Mouse (Mus musculus): ENCODE data around the gene Ip6k1.
"Not testable (repeated sequence)": the region's sequence is repeated elsewhere in the genome, so short reads cannot be mapped to it uniquely, and the experiment has no call there.

The Ip6k1 gene

GRCm38 (mm10) chr9:107982681-107983346 lies 19.5 kb upstream of the Ip6k1 start, which contains the start of gene Gm20661:
Gene Gm20661, plus strand, starts transcription at chr9:107983058.
- peak in 1 of 2 experiments; percentile 63 for DNase-seq (ENCODE audit: low spot score in 2 of 2)

DNA sequence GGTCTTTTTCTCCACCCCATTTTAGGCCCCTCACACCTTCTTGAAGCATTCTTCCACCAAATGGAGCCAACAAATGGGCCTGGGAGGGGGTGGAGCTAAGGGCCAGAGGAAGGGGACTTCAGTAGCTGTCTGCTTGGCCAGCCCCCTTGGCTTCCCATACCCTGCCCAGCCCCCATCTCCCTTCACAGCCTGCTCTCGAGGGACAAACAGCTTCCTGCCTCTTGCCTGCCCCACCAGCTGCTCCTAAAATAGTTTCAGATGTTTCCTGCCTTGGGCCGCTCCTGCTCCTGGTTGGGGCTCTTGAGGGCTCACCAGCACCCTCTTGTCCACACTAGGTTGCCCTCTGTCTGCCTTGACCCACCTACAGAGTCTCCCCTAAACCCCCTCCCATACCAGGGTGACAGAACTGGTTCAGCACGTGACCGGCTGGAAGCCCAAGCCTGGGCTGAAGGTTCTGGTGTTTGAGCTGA lies 18.8 kb upstream of the Ip6k1 start:
- peak in 1 of 2 experiments; percentile 68 for DNase-seq (ENCODE audit: low spot score in 2 of 2)

DNA sequence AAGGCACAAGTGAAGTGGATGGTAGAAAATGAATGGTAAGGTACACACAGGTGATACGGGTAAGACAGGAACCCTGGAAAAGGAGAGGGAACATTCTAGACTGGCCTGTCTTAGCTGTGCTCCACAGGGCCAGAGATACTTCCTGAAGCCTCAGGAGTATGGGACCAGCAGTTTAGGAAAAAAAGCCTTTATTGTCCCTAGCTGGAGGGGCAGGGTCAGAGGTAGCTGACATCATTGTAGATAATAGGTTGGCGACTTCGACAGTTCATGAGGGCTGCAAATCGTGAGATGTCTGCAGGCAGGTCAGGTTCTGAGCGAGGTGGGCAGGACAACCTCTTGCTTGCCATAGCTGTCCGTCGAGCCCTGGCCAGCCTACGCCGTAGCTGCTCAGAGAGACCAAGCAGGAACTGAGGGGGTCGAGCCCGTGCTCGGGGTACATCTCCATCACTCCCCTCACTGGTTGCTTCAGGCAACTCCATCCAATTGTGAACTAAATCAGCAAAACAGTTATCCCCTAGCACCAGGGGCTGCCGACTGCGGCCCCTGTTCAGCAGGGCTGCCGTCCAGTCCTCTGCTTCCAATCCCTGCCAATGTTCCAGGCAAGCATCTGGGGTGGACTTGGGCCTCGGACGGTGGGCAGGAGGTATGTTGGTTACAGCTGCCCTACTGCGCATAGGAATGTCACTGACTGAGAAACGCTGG lies 18.1 kb upstream of the Ip6k1 start:
- DNase-seq (ENCODE audit: low spot score in 2 of 2): no peak

- DNase-seq (ENCODE audit: low spot score in 2 of 2): no peak
These were observed 17.6 kb upstream of the Ip6k1 start for GRCm38 (mm10) chr9:107984754-107985055.

GRCm38 (mm10) chr9:107985131-107986119 lies 16.9 kb upstream of the Ip6k1 start, which contains the start of gene Inka1:
Gene Inka1, minus strand, starts transcription at chr9:107985879.
- DNase-seq (ENCODE audit: low spot score in 2 of 2): peak; percentile 85 to 88

DNA sequence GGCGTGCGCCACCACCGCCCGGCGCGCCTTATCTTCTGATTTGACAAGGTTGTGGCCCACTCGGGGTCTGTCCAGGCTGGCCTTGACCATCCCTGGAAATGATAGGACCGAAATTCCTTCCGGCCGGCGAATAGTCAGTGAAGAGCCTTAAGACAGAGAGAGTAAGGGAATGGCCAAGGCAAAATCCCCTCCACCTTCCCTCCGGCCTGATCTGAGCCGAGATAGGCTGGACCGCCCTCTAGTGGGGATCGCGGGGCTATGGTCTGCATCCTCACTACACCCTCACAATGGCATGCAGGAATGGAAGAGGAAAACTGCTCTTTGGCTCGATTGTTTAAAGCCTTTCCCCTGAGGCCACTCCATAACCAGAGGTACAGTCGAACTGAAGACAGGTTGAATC lies 15.9 kb upstream of the Ip6k1 start:
- peak; percentile 56 to 80 for DNase-seq (ENCODE audit: low spot score in 2 of 2)

- DNase-seq (ENCODE audit: low spot score in 2 of 2): no peak
These were observed 14.4 kb upstream of the Ip6k1 start for GRCm38 (mm10) chr9:107987950-107988349.

GRCm38 (mm10) chr9:107992197-107992596 lies 10.1 kb upstream of the Ip6k1 start, which contains the start of gene Cdhr4:
Gene Cdhr4, plus strand, starts transcription at chr9:107992497.
- no peak for DNase-seq (ENCODE audit: low spot score in 2 of 2)

- DNase-seq (ENCODE audit: low spot score in 2 of 2): no peak
These were observed 9.3 kb upstream of the Ip6k1 start for GRCm38 (mm10) chr9:107993013-107993412.

DNA sequence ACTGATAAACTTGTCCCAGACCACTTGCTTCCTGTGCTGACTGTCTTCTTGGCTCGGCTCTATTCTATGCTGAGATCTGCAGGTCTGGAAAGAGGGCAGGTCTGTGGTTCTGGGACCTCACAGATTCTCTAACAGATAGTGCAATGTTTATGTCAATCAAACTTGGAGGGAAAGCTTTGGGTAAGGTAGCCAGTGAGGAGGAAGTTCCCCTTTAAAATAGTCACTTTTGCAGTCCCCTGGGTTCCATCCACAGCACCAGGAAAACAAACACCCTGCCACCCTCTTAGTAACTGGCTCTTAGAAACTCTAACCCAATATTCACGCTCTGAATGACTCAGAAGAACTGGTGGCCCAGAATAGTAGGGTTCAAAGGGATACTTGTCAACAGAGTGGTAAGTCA lies 7.8 kb upstream of the Ip6k1 start:
- DNase-seq (ENCODE audit: low spot score in 2 of 2): no peak

GRCm38 (mm10) chr9:107995513-107995912 lies 6.8 kb upstream of the Ip6k1 start:
- no peak for DNase-seq (ENCODE audit: low spot score in 2 of 2)

DNA sequence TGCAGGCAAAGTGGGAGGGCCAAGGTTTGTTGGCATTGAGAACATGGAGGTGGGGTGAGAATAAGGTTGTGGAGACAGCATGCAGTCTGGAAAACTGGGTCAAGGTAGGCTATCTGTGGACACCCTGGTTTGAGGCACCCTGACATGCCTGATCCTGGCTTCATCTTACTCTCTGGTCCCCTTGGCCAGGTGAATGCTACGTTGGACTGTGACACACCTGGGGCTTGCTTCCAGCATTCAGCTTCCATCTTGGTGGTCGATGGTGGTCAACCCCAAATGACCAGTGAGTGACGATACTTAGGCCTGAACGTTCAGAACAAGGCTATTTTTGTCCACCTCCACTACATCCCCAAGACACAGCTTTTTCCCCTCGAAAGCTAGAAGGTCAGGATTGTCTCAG lies 6.3 kb upstream of the Ip6k1 start, which contains the start of gene Gm20662:
Gene Gm20662 (plus strand): TSS at position 301 of the 400 bp plus-strand sequence.
- DNase-seq (ENCODE audit: low spot score in 2 of 2): no peak

- no peak for DNase-seq (ENCODE audit: low spot score in 2 of 2)
These were observed 653 bp downstream of the Ip6k1 start for GRCm38 (mm10) chr9:108002778-108003530.

GRCm38 (mm10) chr9:108003531-108003890 lies 1.2 kb downstream of the Ip6k1 start:
- no peak for DNase-seq (ENCODE audit: low spot score in 2 of 2)

DNA sequence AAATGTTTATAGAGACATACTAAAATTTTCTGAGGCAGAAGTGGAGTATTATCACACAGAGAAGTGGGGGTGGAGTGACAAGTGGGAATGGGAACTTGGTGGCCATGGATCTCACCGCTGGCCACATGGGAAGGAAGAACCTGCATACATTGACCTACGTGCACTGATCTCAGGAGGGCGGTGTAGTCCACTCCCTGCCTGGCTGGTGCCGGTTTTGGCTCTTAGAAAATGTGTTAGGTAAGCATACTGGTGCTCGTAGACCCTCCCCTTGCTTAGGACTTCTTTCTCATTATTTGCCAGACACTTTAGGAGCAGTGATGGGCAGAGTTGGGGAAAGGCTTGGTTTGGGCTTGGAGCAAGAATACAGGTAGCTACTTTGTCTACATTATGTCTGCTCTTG lies 5.7 kb downstream of the Ip6k1 start:
- no peak for DNase-seq (ENCODE audit: low spot score in 2 of 2)

DNA sequence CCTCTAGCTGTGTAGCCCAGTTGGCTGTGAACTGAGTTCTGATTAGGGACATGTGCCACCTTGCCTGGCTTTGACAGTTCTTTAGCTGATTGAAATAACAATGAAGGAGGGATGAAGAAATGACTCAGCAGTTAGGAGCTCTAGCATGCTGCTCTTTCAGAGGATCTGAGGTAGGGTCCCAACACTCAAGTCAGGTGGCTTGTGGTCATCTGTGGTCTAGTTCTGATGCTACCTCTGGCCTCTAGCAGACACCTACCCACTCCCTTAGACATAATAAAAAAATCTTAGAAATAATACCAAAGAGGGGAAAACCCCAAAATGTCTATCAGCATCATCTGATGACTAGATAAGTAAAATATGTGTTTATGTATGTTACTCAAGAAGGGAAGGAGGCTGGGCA lies 8.1 kb downstream of the Ip6k1 start:
- DNase-seq (ENCODE audit: low spot score in 2 of 2): no peak

- not testable (repeated sequence) for DNase-seq (ENCODE audit: low spot score in 2 of 2)
These were observed 11.3 kb downstream of the Ip6k1 start for GRCm38 (mm10) chr9:108013577-108013976.

DNA sequence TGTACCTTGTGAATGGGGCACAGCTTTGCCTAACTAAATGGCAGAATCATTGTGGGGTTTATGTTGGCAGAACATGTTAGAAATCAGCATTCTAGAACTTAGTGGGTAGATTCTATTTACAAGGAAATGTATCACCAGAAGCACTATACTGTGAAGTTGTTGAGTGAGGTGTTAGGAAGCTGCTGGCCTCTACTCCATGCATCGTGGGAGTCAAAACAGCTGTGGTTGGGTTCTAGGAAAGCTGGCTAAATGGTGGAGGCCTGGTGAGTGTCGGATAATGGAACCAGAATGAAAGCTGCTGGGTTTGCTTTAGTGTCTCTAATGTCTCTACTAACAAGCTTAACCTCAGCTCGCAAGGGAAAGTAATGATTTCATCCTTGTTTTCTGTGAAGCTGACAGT lies 14.8 kb downstream of the Ip6k1 start:
- DNase-seq (ENCODE audit: low spot score in 2 of 2): no peak

DNA sequence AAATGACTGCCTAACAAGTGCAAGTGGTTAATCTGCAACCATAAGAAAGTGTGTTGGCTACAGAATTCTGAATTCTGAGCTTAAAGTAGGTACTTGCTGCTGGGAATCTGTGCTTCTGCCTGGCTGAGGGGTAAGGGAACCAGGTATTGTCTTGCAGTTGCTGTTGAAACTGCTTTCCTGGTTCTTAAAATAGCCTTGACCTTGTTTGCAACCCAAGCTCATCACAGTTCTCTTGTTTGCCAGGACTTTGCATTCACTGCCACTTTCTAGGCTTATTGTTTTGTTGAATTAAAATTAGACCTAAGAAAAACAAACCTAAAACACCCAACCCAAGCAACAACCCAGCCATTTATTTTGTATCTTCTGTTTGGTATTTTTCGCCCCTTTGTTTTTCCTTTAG lies 18.4 kb downstream of the Ip6k1 start:
- DNase-seq (ENCODE audit: low spot score in 2 of 2): no peak

GRCm38 (mm10) chr9:108023216-108023615 lies 20.9 kb downstream of the Ip6k1 start:
- DNase-seq (ENCODE audit: low spot score in 2 of 2): no peak

DNA sequence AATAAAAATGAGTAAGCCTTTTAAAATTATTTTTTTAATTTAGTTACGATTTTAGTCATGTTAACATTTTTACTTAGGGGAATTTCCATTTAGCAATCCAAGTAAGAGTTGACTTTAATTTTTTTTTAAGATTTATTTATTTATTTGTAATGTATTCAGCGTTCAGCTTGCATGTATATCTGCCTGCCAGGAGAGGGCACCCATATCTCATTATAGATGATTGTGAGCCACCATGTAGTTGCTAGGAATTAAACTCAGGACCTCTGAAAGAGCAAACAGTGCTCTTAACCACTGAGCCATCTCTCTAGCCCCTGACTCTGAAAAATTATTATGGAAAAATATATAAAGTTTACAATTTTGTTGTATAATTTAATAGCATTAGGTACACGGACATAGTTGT lies 24.3 kb downstream of the Ip6k1 start:
- no peak for DNase-seq (ENCODE audit: low spot score in 2 of 2)
